Mouse (Mus musculus) myocyte (in vitro differentiated cells): ENCODE data around the gene Gm45337.

ENCODE experiments used
- POLR2A ChIP-seq: IDR thresholded peaks from one replicate; pipeline ENCODE4 v1.6.1; 2011; ENCODE audit warnings: low read depth, mild to moderate bottlenecking, control low read depth, moderate library complexity; ENCODE audit not compliant: insufficient read length
- TCF12 ChIP-seq: IDR thresholded peaks from one replicate; pipeline ENCODE4 v1.6.1; 2011; ENCODE audit warnings: mild to moderate bottlenecking, control low read depth; ENCODE audit not compliant: poor library complexity, insufficient read depth, severe bottlenecking

DNA sequence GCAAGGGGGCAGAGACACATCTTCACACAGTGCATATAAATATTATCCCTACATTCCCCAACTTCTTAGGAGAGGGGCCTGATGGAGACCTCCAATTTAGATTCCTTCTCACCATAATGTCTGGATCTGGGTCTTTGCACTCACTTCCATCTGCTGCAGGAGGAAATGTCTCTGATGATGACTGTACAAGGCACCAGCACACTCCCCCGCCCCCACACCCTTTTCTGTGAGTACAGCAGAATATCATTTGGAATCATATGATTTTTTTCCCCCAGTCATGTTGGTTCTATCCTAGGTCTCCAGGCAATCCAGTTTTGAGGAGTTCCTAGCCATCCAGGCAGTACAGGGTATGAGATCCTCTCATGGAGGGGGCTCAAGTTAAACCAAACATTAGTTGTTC, 34.3 kb upstream of the Gm45337 start:
- no peak for TF ChIP-seq TCF12
- TF ChIP-seq POLR2A: no peak
